Mouse (Mus musculus) ES-E14 (cell line): Measurements from ENCODE around the gene Nufip2. TPM values are rescaled to one million over a fixed set of nuclear protein-coding genes. Genes with fewer than 3 reads are reported as not detected.

Experiments
- DNase-seq: peaks from one replicate; pipeline ENCODE4 v3.0.0-alpha.2; 2013; ENCODE audit warnings: low read depth, low spot score
- H3K27ac ChIP-seq: 2 replicates; pipeline ENCODE4 v1.5.1; 2012; ENCODE audit warnings: low read depth, mild to moderate bottlenecking, low read length, moderate library complexity, mixed read lengths; ENCODE audit not compliant: poor library complexity, insufficient read depth, severe bottlenecking
- H3K36me3 ChIP-seq: 2 replicates; pipeline ENCODE4 v1.6.1; 2012; ENCODE audit warnings: mild to moderate bottlenecking, low read length, moderate library complexity, mixed read lengths; ENCODE audit not compliant: control insufficient read depth, poor library complexity, insufficient read depth, severe bottlenecking
- H3K4me1 ChIP-seq, 2 experiments: fragments of 150-350 bp in 1 of 2; sonication (generic) in 1 of 2; 2 replicates each; pipeline ENCODE4 v1.6.1; 2012; ENCODE audit warnings: low read length in 2 of 2, mild to moderate bottlenecking in 1 of 2, mixed read lengths in 1 of 2; ENCODE audit not compliant: control insufficient read depth in 2 of 2, insufficient read depth in 2 of 2, poor library complexity in 1 of 2
- H3K4me3 ChIP-seq, 2 experiments: fragments of 150-350 bp in 1 of 2; sonication (generic) in 1 of 2; 2 replicates each; pipeline ENCODE4 v1.5.1; 2012; ENCODE audit warnings: low read length in 2 of 2, low read depth in 1 of 2, mild to moderate bottlenecking in 1 of 2, mixed read lengths in 1 of 2; ENCODE audit not compliant: insufficient read depth in 1 of 2, poor library complexity in 1 of 2, severe bottlenecking in 1 of 2
- H3K9ac ChIP-seq: 2 replicates; pipeline ENCODE4 v1.6.1; 2012; ENCODE audit warnings: low read depth, mild to moderate bottlenecking, low read length, mixed read lengths; ENCODE audit not compliant: poor library complexity, insufficient read depth, severe bottlenecking
- H3K9me3 ChIP-seq: fragments of 150-350 bp; sonication (generic); 2 replicates; pipeline ENCODE4 v1.6.1; 2012; ENCODE audit warnings: low read depth, mild to moderate bottlenecking, low read length; ENCODE audit not compliant: control insufficient read depth, insufficient read depth
- CHD2 ChIP-seq: IDR thresholded peaks from 2 replicates; pipeline ENCODE4 v1.6.1; 2014; ENCODE audit warnings: mild to moderate bottlenecking, low read depth, low read length, inconsistent platforms
- HCFC1 ChIP-seq: IDR thresholded peaks from 2 replicates; pipeline ENCODE4 v1.6.1; 2012; ENCODE audit warnings: low read length, inconsistent platforms, borderline replicate concordance; ENCODE audit not compliant: insufficient read depth
- MAFK ChIP-seq: IDR thresholded peaks from 2 replicates; pipeline ENCODE4 v1.6.1; 2014; ENCODE audit warnings: mild to moderate bottlenecking, low read depth, low read length, inconsistent platforms; ENCODE audit not compliant: insufficient read depth
- ZC3H11A ChIP-seq: IDR thresholded peaks from 2 replicates; pipeline ENCODE4 v1.6.1; 2012; ENCODE audit warnings: low read depth, mild to moderate bottlenecking, inconsistent platforms, low read length, borderline replicate concordance
- ZNF384 ChIP-seq: IDR thresholded peaks from 2 replicates; pipeline ENCODE4 v1.6.1; 2012; ENCODE audit warnings: low read depth, low read length, inconsistent platforms
- in situ Hi-C, 2 experiments: fragments of 600-800 bp; cut with MboI; formaldehyde crosslinking; loops; one replicate each; pipeline ENCODE4 v1.15.1; 2025; ENCODE audit warnings: low sequenced_read_pairs in 2 of 2, inconsistent platforms in 1 of 2; ENCODE audit not compliant: unreplicated experiment in 2 of 2
- total RNA-seq: library from RNA; depleted of rRNA; stranded (reverse); fragments of 300-350 nt; gene quantifications from 2 replicates; pipeline ENCODE4 v1.2.3, GENCODE M21; 2012

Nufip2 gene
- total RNA-seq, 1 experiment, result 165 TPM

DNA sequence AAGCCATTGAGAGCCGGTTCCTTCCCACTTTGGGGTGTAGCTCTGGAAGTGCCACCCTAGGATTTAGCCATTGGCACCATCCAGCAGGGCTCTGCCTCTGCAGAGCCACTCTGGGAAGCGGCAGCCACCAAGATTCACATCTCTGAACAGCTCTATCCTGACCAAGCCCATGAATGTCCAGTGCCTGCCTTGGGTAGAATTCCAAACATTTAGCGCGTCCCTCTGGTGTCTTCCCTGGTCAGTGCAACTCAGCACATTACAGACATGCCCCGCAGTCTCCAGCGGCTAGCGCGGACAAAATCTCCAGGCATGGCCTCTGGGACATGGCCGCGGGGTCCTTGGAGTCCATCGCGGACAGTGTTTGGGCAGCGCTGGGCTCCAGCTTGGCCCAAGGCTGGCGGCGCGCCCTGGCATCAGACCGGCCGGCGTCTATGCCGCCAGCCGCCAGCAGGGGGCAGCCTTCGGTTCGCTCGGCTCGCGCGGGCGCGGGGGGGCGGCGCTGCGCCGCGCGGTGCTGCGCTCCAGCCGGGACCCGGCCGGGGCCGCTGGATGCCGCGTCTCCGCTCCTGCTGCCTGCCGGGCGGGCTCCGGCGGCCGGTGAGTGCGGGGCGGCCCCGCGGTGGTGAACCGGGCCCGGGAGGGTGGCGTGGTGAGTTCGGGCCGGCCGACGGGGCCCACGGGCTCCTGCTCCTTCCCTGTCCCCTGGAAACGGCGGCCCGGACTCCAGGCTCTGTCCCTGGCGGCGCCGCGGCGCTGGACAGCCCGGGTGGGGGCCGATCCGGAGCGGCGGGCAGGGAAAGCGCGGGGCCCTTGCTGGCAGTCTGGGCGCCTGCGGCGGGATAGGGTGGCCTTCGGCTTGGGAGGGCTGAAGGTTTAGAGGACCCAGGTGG is 77.1 kb downstream of the Nufip2 start, which contains the start of gene Myo18a:
TSS of gene Myo18a (plus strand) at position 464 of the 890 bp plus-strand sequence.
- H3K4me1 ChIP-seq, result peaks cover 7 to 15% of the 10 kb centered on the region in 2 experiments; a peak in 1 of 4 replicates
- peak within 1 kb of the TSS; percentile 79 for H3K9ac ChIP-seq
- no peaks in the 10 kb centered on the region for H3K9me3 ChIP-seq
- no peak for TF ChIP-seq CHD2
- peak; percentile 14; the same call in 1 of the 2 replicates for TF ChIP-seq ZC3H11A
- no peak within 1 kb of the TSS for H3K27ac ChIP-seq
- DNase-seq, result no peak
- H3K36me3 ChIP-seq, result no peaks in the 10 kb centered on the region
- in situ Hi-C loops, result no loop called here
- peak within 1 kb of the TSS; percentile 83 to 93 for H3K4me3 ChIP-seq

DNA sequence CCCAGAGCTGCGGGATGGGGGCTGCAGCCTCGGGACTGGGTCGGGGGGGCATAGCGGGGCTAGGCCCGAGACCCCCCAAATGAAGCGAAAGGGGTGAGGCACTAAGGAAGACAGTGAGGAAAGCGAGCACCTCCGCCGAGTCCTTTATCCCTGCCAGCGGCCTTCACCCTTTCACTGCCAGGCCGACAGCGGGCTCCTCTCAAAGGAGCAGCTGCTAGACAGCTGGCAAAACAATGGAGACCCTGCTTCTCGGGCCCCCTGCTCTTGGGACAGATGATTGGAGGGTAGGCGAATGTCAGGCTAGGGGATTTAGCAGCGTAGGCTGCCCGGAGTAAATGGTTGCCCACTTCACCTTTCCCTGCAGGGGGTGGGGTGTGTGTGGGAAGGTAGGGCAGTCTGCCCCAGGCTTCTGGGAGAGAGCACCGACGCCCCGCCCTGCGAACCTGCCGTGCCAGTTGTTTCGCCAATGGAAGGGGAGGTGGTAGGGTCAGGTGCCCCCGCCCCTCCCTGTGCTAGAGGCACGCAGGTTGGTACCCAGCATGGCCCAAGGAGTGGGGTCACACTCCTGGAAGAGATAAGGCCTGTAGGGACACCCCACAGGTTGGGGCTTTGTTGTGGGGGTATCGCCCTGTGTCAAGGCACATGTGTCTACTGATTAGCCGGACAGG is 77.9 kb downstream of the Nufip2 start:
- peak overlapping the region; percentile 79 for H3K9ac ChIP-seq
- H3K4me3 ChIP-seq, result peak overlapping the region; percentile 83 to 93
- in situ Hi-C loops, result no loop called here
- H3K9me3 ChIP-seq, result no peaks in the 10 kb centered on the region
- no peak overlapping the region for H3K27ac ChIP-seq
- no peaks in the 10 kb centered on the region for H3K36me3 ChIP-seq
- peaks cover 7 to 15% of the 10 kb centered on the region in 2 experiments; a peak in 1 of 4 replicates for H3K4me1 ChIP-seq
- TF ChIP-seq CHD2 (no peak), HCFC1 (no peak), ZC3H11A (no peak), ZNF384 (no peak), MAFK (no peak)
- no peak for DNase-seq

DNA sequence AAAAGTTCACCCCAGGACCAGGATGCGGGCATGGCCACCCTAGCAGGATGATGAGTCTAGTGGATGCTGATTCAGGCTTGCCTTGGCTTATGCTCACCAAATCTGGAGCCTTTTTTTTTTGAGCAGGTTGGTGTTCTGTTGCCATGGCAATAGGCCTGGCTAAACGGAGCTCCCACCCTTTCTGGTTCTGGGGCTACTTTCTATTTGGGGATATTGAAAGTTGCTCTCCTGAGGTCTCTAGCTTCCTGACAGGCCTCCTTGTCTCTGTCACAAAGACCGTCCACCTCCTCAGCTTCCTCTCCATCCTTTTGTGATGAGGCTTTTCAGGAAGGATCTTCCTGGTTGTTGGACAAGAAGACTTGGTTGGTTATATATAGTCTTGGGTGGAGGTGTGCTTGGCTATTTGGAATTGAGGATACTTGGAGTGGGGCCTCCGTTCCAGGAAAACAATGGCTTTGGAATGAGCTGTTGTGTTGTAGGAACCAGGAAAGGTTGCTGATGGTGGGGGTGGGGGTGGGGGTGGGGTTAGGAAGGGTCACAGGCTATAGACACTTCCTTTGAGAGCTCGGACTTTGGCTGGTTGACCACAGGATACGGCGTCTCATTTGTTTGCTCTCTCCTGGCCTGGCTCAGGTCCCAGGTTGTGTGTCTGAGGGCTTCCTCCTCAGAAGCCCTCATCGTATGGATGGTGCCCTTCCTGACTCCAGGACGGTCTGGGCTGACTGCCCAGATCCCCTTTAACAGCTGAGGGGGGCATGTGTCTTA is 78.9 kb downstream of the Nufip2 start:
- H3K9ac ChIP-seq, result peak overlapping the region; percentile 63; the same call in 1 of the 2 replicates

GRCm38 (mm10) chr11:77765459-77765777 is 79.5 kb downstream of the Nufip2 start:
- Histone ChIP-seq H3K27ac (peak overlapping the region; percentile 6; the same call in 1 of the 2 replicates), H3K9ac (peak overlapping the region; percentile 63; the same call in 1 of the 2 replicates), H3K4me1 (peaks cover 7 to 17% of the 10 kb centered on the region in 2 experiments; a peak in 1 of 4 replicates), H3K9me3 (no peaks in the 10 kb centered on the region), H3K4me3 (peak overlapping the region; percentile 14 to 29; a peak in 3 of 4 replicates), H3K36me3 (no peaks in the 10 kb centered on the region)
- in situ Hi-C loops, result no loop called here
- TF ChIP-seq MAFK, result no peak
- no peak for TF ChIP-seq ZC3H11A
- TF ChIP-seq HCFC1, result no peak
- TF ChIP-seq CHD2, result no peak
- TF ChIP-seq ZNF384, result no peak
- no peak for DNase-seq

More for the DNA sequence above, 78.9 kb downstream of the Nufip2 start:
- peak overlapping the region; percentile 29 to 93 for H3K4me3 ChIP-seq
- TF ChIP-seq HCFC1, result no peak
- TF ChIP-seq ZNF384, result no peak
- TF ChIP-seq ZC3H11A, result no peak
- TF ChIP-seq CHD2, result no peak
- no peak for TF ChIP-seq MAFK
- no peaks in the 10 kb centered on the region for H3K36me3 ChIP-seq
- peaks cover 7 to 15% of the 10 kb centered on the region in 2 experiments; a peak in 1 of 4 replicates for H3K4me1 ChIP-seq
- H3K9me3 ChIP-seq, result no peaks in the 10 kb centered on the region
- no peak overlapping the region for H3K27ac ChIP-seq
- in situ Hi-C loops, result no loop called here
- DNase-seq, result no peak
